Mouse (Mus musculus) retina, postnatal 7 days (tissue): ENCODE data around the gene Snx32.

Source experiments
- DNase-seq: peaks from one replicate; pipeline ENCODE4 v3.0.0-alpha.2; 2012; ENCODE audit warnings: low read depth, low spot score

Gene Snx32

DNA sequence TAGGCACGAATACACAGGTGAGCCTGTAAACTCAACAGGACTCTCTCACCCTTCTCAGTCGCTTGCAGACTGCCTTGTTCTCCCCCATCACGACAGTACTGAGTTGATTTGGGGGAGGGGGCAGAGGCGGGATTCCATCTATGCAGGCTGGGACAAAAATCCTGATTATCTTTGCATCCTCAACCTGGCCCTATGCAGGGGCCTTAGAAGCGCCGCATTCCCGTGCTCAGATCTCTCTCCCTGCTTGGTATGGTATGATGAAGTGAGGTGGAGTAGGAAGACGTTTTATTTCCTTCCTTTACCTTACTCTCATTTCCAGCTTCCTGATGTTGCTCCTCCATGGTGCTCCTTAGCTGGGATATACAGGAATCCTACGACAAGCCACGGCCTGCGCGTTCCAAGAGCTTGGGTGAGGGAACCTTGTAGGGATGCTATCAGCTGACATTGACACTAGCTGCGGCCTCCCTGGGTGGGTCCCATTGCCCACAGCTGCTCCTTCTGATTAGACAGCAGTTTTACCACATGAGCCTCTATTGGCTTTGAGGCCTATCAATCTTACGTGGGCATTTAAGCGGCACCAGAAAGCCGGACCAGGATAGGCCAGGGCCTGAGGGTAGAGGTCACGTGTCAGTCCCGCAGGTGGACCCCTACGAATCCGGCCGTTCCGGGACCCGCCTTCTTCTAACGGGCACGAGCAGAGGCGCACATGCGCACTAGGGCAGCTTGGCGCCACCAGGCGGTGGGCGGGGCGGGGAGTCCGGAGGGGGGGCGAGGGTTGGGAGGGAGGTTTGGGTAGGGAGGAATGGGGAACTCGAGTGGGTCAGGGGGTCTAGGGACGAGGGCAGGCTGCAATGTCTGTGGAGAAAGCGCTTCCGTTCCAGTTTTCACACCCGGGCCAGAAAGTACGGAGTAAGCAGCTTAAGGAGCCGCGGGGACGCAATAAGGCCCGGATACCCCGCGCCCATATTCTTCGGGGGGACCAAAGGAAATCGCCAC lies at the start of gene Snx32:
Gene Snx32 (minus strand): TSS at position 508 of the 996 bp plus-strand sequence.
- DNase-seq: peak; percentile 97

- no peak for DNase-seq
These were observed 49.5 kb upstream of the Snx32 start for GRCm38 (mm10) chr19:5559631-5560456.

DNA sequence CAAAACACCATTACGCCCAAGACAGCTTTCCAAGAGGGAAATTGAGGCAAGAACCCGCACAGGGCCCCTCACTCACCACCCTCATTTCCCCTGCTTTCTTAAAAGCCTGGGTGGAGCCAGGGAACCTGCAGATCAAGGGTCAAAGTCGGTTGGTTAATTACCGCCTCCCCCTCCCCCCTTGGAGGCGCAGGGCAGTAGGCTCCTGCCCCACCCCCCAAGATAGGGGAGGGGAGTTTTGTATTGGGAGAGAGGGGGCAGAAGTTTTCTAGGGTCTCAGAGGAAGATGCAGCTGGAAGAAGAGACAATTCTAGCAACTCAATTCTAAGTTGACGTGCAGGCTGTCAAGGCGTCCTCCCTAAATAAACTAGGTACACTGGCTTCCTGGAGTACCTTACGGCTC lies 48.9 kb upstream of the Snx32 start:
- DNase-seq: no peak

- DNase-seq: no peak
These were observed 48.4 kb upstream of the Snx32 start for GRCm38 (mm10) chr19:5558770-5559169.

- DNase-seq: no peak
These were observed 47.8 kb upstream of the Snx32 start for GRCm38 (mm10) chr19:5558169-5558568.

- no peak for DNase-seq
These were observed 43.9 kb upstream of the Snx32 start for GRCm38 (mm10) chr19:5554212-5554611.

GRCm38 (mm10) chr19:5553802-5554201 lies 43.5 kb upstream of the Snx32 start:
- no peak for DNase-seq

DNA sequence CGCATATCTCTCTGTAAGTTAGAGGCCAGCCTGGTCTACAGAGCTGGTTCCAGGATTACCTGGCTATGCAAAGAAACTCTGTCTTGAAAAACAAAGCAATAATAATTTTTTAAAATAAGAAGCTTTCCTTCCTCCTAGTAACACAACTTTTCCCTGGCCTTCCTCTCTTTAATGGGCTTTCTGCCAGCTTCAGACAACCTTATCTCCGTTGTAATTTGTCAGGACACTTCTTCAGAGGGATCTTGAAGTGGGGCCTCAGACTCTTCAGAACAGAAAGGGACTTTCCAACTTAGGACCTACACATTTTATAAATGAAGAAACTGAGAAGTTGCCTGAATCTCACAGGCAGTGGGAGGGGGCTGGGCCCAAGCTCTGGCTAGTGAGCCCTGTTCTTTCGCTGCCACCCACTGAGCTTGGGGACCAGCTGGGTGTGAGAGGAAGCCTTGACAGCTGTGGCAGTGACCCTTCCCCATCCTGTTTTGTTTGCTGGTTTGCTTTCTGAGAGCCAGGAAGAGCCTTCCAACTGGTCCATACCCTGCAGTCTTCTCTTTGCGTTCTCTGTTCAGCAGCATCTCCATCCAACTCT lies 37.2 kb upstream of the Snx32 start:
- no peak for DNase-seq

GRCm38 (mm10) chr19:5544031-5544430 lies 33.7 kb upstream of the Snx32 start:
- DNase-seq: no peak

DNA sequence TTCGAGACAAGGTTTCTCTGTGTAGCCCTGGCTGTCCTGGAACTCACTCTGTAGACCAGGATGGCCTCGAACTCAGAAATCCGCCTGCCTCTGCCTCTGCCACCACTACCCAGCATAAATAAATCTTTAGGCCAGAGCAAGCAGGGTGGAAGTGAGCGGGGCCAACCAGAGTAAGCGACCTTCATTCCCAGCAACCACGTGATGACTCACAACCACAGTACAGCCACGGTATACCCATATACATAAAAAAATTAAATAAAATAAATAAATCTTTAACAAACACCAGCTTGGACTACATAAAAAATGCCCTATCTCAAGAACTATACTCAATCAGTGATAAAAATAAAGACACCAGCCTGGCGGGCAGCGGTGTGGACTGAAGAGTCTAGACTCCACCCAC lies 33.0 kb upstream of the Snx32 start:
- no peak for DNase-seq

DNA sequence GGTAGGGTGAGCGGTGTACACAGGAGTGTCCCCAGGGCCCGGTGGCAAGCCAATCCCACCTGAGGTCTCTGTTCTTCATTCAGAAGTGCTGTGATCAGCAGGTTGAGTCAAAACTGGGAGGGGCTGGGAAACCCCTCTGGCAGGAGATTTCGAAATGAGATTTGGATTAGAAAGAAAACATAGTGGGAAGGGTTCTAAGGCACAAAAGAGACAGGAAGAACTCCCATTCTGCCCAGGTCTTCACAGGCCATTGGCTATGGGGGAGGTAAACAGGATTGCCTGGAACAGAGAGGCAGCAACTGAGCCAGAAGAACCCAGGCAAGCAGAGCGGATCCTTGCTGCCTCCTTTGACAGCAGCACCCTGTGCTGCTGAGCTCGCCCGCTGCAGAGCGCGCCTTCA lies 28.4 kb upstream of the Snx32 start:
- DNase-seq: no peak

DNA sequence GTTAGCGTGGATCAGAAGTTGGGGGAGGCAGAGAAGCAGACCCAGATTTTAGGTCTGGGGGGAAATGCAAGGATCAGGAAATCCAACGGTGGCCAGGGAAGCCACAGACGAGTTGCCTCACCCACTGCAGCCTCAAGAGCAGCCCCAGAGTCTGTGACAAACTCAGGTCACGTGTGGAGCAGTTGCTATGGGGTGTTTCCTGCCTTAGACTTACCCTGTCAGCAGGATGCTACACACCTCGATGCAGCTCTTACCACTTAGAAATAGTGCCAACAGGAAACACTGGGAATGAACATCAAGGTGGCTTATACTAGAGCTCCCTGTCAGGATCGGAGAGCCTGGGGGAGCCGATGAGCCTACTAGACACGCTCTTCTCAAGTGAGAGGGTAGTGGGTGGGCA lies 22.2 kb upstream of the Snx32 start:
- no peak for DNase-seq

GRCm38 (mm10) chr19:5530138-5530524 lies 19.8 kb upstream of the Snx32 start:
- no peak for DNase-seq

- peak; percentile 84 for DNase-seq
These were observed 19.2 kb upstream of the Snx32 start for GRCm38 (mm10) chr19:5529325-5530137.

DNA sequence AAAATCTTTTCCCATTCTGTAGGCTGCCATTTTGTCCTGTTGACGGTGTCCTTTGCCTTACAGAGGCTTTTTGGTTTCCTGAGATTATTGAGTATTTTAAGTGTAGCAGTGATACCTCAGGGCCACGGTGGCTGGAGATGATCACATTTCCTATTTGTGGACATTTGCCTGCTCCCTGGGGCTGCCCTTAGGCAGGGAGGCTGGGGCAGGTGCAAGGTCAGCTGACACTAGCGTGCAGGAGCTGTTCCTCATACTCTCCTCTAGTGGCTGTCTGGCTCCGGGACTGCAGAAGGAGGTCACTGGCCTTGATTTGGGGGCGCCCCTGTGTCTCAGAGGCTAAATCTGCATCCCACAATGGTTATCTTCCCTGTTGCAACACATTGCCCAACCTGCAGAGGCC lies 14.9 kb upstream of the Snx32 start:
- DNase-seq: no peak

DNA sequence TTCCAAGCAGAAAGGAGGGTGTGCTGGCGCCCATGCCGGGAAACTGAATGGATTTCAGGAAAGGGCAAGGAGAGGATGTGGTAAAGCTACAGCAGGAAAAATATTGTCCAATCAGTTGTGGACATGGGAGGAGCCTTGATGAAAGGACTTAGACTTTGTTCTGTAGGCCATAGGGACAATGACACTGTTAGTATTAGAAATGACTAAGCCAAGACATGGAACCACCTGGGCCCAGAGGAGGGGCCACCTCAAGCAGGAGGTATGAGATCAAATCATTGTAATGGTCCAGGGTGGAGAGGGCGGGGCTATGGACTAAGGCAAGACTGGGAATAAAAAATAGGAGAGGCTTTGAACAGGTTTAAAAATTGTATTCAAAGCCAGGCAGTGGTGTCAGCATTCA lies 8.4 kb upstream of the Snx32 start:
- no peak for DNase-seq

- DNase-seq: no peak
These were observed 6.7 kb upstream of the Snx32 start for GRCm38 (mm10) chr19:5516906-5517505.

DNA sequence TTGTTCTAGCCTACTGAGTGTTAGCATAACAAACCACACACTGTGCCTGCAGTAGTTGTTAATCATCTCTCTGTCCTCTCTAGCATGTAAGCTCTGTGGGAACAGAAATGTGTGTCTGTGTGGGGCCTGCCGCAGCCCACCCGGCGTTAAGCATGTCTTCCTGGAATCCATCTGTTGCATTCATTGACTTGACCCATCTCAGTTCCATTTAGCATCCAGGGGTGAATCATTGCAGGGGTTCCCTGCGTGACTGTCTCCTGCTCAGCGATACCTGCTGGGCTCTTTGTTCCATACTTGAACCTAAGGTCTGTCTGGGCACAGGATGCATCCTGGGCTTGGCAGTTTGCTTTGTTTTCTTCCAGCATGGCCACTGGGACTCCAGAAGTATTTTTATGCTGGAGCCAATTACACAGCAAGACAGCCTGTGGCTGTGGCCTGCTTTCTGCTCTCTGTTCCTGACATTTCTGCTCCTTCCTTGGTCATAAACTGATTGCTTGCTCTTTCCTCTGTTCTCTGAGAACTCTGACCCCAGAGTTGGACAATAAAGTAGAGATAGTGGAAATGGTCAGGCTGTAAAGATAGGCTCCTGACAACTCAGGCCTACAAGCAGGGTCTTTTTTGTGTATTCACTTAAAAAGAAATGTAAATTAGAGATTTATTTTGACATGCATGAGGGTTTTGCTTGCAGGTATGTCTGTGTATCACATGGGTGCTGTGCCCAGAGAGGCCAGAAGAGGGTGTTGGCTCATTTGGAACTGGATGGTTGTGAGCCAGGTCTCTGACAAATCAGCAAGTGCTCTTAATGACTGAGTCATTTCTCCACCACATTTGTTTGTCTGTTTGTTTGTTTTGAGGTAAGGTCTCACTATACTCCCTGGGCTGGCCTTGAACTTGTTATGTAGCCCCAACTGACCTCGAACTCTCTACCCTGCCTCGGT lies 5.8 kb upstream of the Snx32 start:
- no peak for DNase-seq

DNA sequence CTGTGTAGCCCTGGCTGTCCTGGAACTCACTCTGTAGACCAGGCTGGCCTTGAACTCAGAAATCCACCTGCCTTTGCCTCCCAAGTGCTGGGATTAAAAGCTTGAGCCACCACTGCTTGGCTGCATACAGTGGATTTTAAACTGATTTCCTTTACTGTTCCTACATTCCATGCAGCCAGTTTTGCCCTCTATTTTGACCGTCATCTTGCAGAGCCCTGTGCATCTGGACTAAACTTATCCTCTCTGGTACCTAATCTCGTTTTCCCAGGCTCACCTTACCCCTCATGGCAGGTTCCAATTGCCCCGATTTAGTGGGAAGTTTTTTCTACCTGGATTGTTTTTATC lies 2.6 kb upstream of the Snx32 start:
- no peak for DNase-seq
